9 mouse cellular contexts compared by ENCODE assay signal in the genomic region with DNA sequence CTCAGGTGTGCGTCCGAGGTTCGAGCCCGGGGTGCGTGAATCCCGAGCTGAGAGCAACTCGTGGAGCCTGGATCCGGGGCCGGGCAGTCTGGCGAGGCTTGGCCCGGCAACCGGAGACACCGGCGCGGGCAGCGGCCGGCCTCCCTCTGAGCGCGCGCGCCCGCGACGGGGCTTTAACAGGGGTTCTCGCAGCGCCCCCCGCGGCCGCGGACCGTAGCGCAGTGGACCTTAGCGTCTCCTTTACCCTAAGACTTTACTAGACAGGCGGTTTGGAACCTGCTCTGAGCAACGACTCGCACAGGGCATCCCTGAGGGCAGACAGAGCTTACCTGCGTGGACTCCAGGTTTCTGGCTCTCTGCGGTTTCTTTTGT. TPM values are rescaled to one million over a fixed set of nuclear protein-coding genes. Genes with fewer than 3 reads are reported as not detected.
DNase-seq lines count a peak whose midpoint lies in the region; ATAC-seq and TF ChIP-seq lines count a peak whose summit lies in the region.
"Had no signal": no experiment of that assay in that cellular context is flagged by ENCODE, and none has a peak within 500 bp of the region (broad histone marks: within the 10 kb centered on the region; RNA-seq: fewer than 3 reads in every experiment).

A gene (minus strand): TSS at position 167 of the 372 bp plus-strand sequence.

- H3K27ac ChIP-seq in left cerebral cortex, adult 2 months: no peak within 1 kb of the TSS
- H3K27ac ChIP-seq: macrophage had no signal

- ATAC-seq in inflammation-experienced regulatory T-cells, adult 6 months: peak; percentile 58

- TF ChIP-seq CTCF in left cerebral cortex, adult 2 months (IDR thresholded peaks at IDR 0.05): peak; percentile 86

- peak within 1 kb of the TSS; percentile 48 for H3K4me3 ChIP-seq in left cerebral cortex, adult 2 months

- peak; percentile 81 to 83 for DNase-seq in adrenal gland, adult 18-20 months (ENCODE audit: low spot score in 2 of 2)
- DNase-seq in embryo, embryonic 10.5 days (ENCODE audit: low spot score): peak; percentile 93
- DNase-seq in gastrocnemius, postnatal 25 days: peak; percentile 76
- peak; percentile 69 to 82 for DNase-seq in left cerebral cortex, adult 2 months (ENCODE audit: extremely low spot score in 1 of 2, low spot score in 2 of 2)
- peak; percentile 86 to 88 for DNase-seq in lung, postnatal 4 days
- peak; percentile 77 to 87 for DNase-seq in right cerebral cortex, postnatal 10 days (ENCODE audit: low spot score in 2 of 2)
- DNase-seq in urinary bladder, postnatal 10 days (ENCODE audit: low spot score): peak; percentile 72

- intact Hi-C loops in left cerebral cortex, adult 2 months (cut with DNase I): no loop called here

RNA-seq across cellular contexts. Expression of the gene that starts here (rescaled TPM):
- total RNA-seq in adrenal gland, adult 18-20 months (2021): 1 to 10 TPM; 1.4 to 1.8 TPM
- 1 to 10 TPM; 1.0 to 2.3 TPM for total RNA-seq in gastrocnemius, postnatal 25 days (2021)
- polyA plus RNA-seq in inflammation-experienced regulatory T-cells, adult 6 months (2017; shearing (Covaris generic)): under 1 TPM in 2 of 3 experiments, not detected in 1; 0.19 to 0.44 TPM
- total RNA-seq in left cerebral cortex, adult 2 months (2021): 1 to 10 TPM; 3.3 TPM
- polyA plus RNA-seq: macrophage had no signal

Comparison
In these comparisons a context has a peak if more than half of its experiments do, and no peak if none do; other contexts are left out.
1. Peak in ATAC-seq in inflammation-experienced regulatory T-cells, adult 6 months; RNA of the gene not detected or under 1 TPM.